Mouse (Mus musculus) T-helper 17 cell (primary cell): Measurements from ENCODE around the gene Calr.

Experiments used
- in situ Hi-C, 2 experiments: fragments of 300-600 bp; cut with MboI, MseI; formaldehyde crosslinking; loops; 1 replicate in 1 of 2; 2 replicates in 1 of 2; pipeline ENCODE4 v1.15.1; 2025; ENCODE audit warnings: high pct_unique_total_duplicates in 2 of 2

The Calr gene

GRCm38 (mm10) chr8:84815547-84815946 is 31.2 kb downstream of the Calr start:
- in situ Hi-C loops: no loop called here

GRCm38 (mm10) chr8:84814555-84815441 is 31.9 kb downstream of the Calr start:
- in situ Hi-C loops: no loop called here

- in situ Hi-C loops: no loop called here
Observed at GRCm38 (mm10) chr8:84814240-84814554, 32.5 kb downstream of the Calr start.

- in situ Hi-C loops: no loop called here
Observed at GRCm38 (mm10) chr8:84813830-84814229, 32.9 kb downstream of the Calr start.

GRCm38 (mm10) chr8:84813059-84813458 is 33.7 kb downstream of the Calr start:
- in situ Hi-C loops: no loop called here

- in situ Hi-C loops: no loop called here
Observed at GRCm38 (mm10) chr8:84811303-84811702, 35.4 kb downstream of the Calr start.

- in situ Hi-C loops: no loop called here
Observed at GRCm38 (mm10) chr8:84810896-84811295, 35.8 kb downstream of the Calr start.

- in situ Hi-C loops: loop anchor here in 1 of 2 experiments (10.0 kb wide), 1 partner anchor 95 kb away; no protein-coding TSS in a partner anchor
Observed at GRCm38 (mm10) chr8:84809941-84810280, 36.8 kb downstream of the Calr start.

GRCm38 (mm10) chr8:84809109-84809940 is 37.4 kb downstream of the Calr start:
- in situ Hi-C loops: loop anchor here in 1 of 2 experiments (10.0 kb wide), 1 partner anchor 95 kb away; no protein-coding TSS in a partner anchor

GRCm38 (mm10) chr8:84806031-84806430 is 40.7 kb downstream of the Calr start:
- in situ Hi-C loops: loop anchor here in 1 of 2 experiments (10.0 kb wide), 1 partner anchor 91 kb away; no protein-coding TSS in a partner anchor

GRCm38 (mm10) chr8:84799999-84800831 is 46.5 kb downstream of the Calr start, which contains the start of gene Nfix:
TSS of gene Nfix (minus strand) at chr8:84800344.
- in situ Hi-C loops: loop anchor here in 1 of 2 experiments (5.0 to 10.0 kb wide), 2 partner anchors 53 to 85 kb away; no protein-coding TSS in a partner anchor

- in situ Hi-C loops: loop anchor here in 1 of 2 experiments (5.0 kb wide), 1 partner anchor 52 kb away; no protein-coding TSS in a partner anchor
Observed at GRCm38 (mm10) chr8:84799136-84799931, 47.4 kb downstream of the Calr start.

- in situ Hi-C loops: loop anchor here in 1 of 2 experiments (5.0 kb wide), 1 partner anchor 51 kb away; no protein-coding TSS in a partner anchor
Observed at GRCm38 (mm10) chr8:84798446-84799135, 48.1 kb downstream of the Calr start.

GRCm38 (mm10) chr8:84797971-84798370 is 48.8 kb downstream of the Calr start:
- in situ Hi-C loops: loop anchor here in 1 of 2 experiments (5.0 kb wide), 1 partner anchor 51 kb away; no protein-coding TSS in a partner anchor

GRCm38 (mm10) chr8:84797256-84797797 is 49.4 kb downstream of the Calr start:
- in situ Hi-C loops: loop anchor here in 1 of 2 experiments (5.0 kb wide), 1 partner anchor 50 kb away; no protein-coding TSS in a partner anchor

- in situ Hi-C loops: no loop called here
Observed at GRCm38 (mm10) chr8:84794486-84794885, 52.2 kb downstream of the Calr start.

GRCm38 (mm10) chr8:84793791-84794485 is 52.8 kb downstream of the Calr start:
- in situ Hi-C loops: no loop called here

- in situ Hi-C loops: no loop called here
Observed at GRCm38 (mm10) chr8:84793134-84793533, 53.6 kb downstream of the Calr start.
